Mouse (Mus musculus) layer of hippocampus, postnatal 10 days (tissue): ENCODE data around the gene Rnh1. TPM values are rescaled to one million over a fixed set of nuclear protein-coding genes. Genes with fewer than 3 reads are reported as not detected.

Experiments
- DNase-seq, 2 experiments: peaks; one replicate each; pipeline ENCODE4 v3.0.0; 2021; ENCODE audit warnings: low spot score in 2 of 2
- long read RNA-seq: library from polyadenylated mRNA; stranded (forward); transcript quantifications from one replicate; pipeline ENCODE4 v2.0.0, GENCODE M21; 2023
- total RNA-seq, 2 experiments: library from RNA; stranded (reverse); gene quantifications; 2 replicates each; pipeline ENCODE4 v1.2.3; 2021

Rnh1 gene
- total RNA-seq = 10 to 100 TPM; 29.7 to 32.4 TPM
- long read RNA-seq, transcript Rnh1-201 (10 exons, 2,091 nt) = minor isoform, 16 of 47 reads
- long read RNA-seq, transcript Rnh1-202 (10 exons, 1,656 nt) = major isoform, 18 of 47 reads
- long read RNA-seq, partial matches to known transcripts = 11 of 47 reads
- long read RNA-seq, other reads (novel, unspliced or antisense) = 2 of 47 reads

GRCm38 (mm10) chr7:141172116-141173006, at the start of gene Rnh1:
TSS of gene Rnh1 (minus strand) at chr7:141172857.
- DNase-seq = peak; percentile 91 to 94

- DNase-seq = no peak
Measured at GRCm38 (mm10) chr7:141222126-141222467, 49.4 kb upstream of the Rnh1 start.

- peak; percentile 91 to 93 for DNase-seq
Measured at GRCm38 (mm10) chr7:141221249-141222125, 48.8 kb upstream of the Rnh1 start.

GRCm38 (mm10) chr7:141220377-141220776, 47.7 kb upstream of the Rnh1 start:
- no peak for DNase-seq

GRCm38 (mm10) chr7:141219558-141220099, 47.0 kb upstream of the Rnh1 start:
- DNase-seq = no peak

- DNase-seq = no peak
Measured at GRCm38 (mm10) chr7:141218557-141219133, 46.0 kb upstream of the Rnh1 start.

- DNase-seq = no peak
Measured at GRCm38 (mm10) chr7:141218141-141218540, 45.5 kb upstream of the Rnh1 start.

GRCm38 (mm10) chr7:141217343-141218013, 44.8 kb upstream of the Rnh1 start:
- no peak for DNase-seq

- no peak for DNase-seq
Measured at GRCm38 (mm10) chr7:141216894-141217293, 44.2 kb upstream of the Rnh1 start.

- peak in 1 of 2 experiments; percentile 22 for DNase-seq
Measured at GRCm38 (mm10) chr7:141215880-141216733, 43.5 kb upstream of the Rnh1 start.

GRCm38 (mm10) chr7:141215101-141215879, 42.6 kb upstream of the Rnh1 start, which contains the start of gene Rassf7:
TSS of gene Rassf7 (plus strand) at chr7:141215860.
- DNase-seq = peak; percentile 76 to 80

GRCm38 (mm10) chr7:141214310-141214709, 41.7 kb upstream of the Rnh1 start:
- DNase-seq = no peak

- DNase-seq = no peak
Measured at GRCm38 (mm10) chr7:141213605-141214235, 41.1 kb upstream of the Rnh1 start, which contains the start of gene Lmntd2. TSS of gene Lmntd2 (minus strand) at chr7:141214080.

- no peak for DNase-seq
Measured at GRCm38 (mm10) chr7:141213133-141213532, 40.5 kb upstream of the Rnh1 start.

GRCm38 (mm10) chr7:141210606-141211131, 38.0 kb upstream of the Rnh1 start:
- DNase-seq = peak in 1 of 2 experiments; percentile 2

GRCm38 (mm10) chr7:141210137-141210536, 37.5 kb upstream of the Rnh1 start:
- DNase-seq = no peak

GRCm38 (mm10) chr7:141209526-141209925, 36.9 kb upstream of the Rnh1 start:
- no peak for DNase-seq
